Mouse (Mus musculus) adipose tissue, adult 10 weeks (tissue): Measurements from ENCODE around the gene Secisbp2. TPM values are rescaled to one million over a fixed set of nuclear protein-coding genes. Genes with fewer than 3 reads are reported as not detected.

Experiments
- polyA plus RNA-seq: library from polyadenylated mRNA; stranded (reverse); fragments of 350-450 nt; fragmentation: Illumina TruSeq; extraction: RNeasy Lipid Tissue Mini Kit (QIAGEN cat#74804); gene quantifications from one replicate; pipeline ENCODE4 v1.2.3, GENCODE M21; 2014; ENCODE audit warnings: low read depth, low replicate concordance

Secisbp2 gene
- 12.8 TPM for polyA plus RNA-seq

GRCm38 (mm10) chr13:51651408-51652064 lies at the start of gene Secisbp2:
Gene Secisbp2 (plus strand): TSS chr13:51651697.

GRCm38 (mm10) chr13:51644829-51645789 lies 6.4 kb upstream of the Secisbp2 start, which contains the start of gene Cks2:
Gene Cks2 (plus strand): TSS chr13:51645232.

Other genes starting within 250 kb of the Secisbp2 start
- 11.7 TPM for gene S1pr3, start 243.1 kb upstream of the Secisbp2 start, polyA plus RNA-seq
- gene Shc3, start 82.3 kb upstream of the Secisbp2 start, polyA plus RNA-seq, result not detected
- 13.9 TPM for gene Cks2, start 6.5 kb upstream of the Secisbp2 start, polyA plus RNA-seq
- gene Sema4d, start 142.1 kb downstream of the Secisbp2 start, polyA plus RNA-seq, result 6.8 TPM
- gene Gadd45g, start 195.0 kb downstream of the Secisbp2 start, polyA plus RNA-seq, result 38.3 TPM